Mouse (Mus musculus): ENCODE results near the gene Wnk2.

Wnk2 gene

GRCm38 (mm10) chr13:49143323-49143722, 4.5 kb downstream of the Wnk2 start:
- no peak for DNase-seq (ENCODE audit: low spot score)

DNA sequence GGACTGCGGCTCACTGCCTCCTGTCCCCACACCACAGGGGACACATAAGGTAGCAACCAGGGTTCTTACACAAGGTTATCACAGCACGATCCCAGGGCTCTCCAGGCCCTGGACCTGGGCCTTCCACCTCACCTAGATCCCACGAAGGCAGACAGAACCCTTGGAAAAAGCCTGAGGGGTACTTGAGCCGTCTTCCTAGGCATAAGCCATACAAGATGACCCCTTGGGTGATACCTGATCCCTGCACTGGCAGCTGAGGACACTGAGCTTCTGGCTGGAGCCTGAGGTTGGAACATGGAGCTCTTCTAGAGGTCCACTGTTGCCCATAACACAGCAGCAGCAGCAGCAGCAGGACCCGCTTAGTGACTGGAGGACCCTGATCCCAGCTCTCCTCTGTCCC, 5.4 kb downstream of the Wnk2 start:
- DNase-seq (ENCODE audit: low spot score) = no peak

- no peak for DNase-seq (ENCODE audit: low spot score)
Measured at GRCm38 (mm10) chr13:49140567-49140966, 7.2 kb downstream of the Wnk2 start.

GRCm38 (mm10) chr13:49134491-49134890, 13.3 kb downstream of the Wnk2 start:
- DNase-seq (ENCODE audit: low spot score) = no peak

GRCm38 (mm10) chr13:49133125-49133524, 14.7 kb downstream of the Wnk2 start:
- DNase-seq (ENCODE audit: low spot score) = peak; percentile 61

- DNase-seq (ENCODE audit: low spot score) = no peak
Measured at GRCm38 (mm10) chr13:49131946-49132687, 15.7 kb downstream of the Wnk2 start.

DNA sequence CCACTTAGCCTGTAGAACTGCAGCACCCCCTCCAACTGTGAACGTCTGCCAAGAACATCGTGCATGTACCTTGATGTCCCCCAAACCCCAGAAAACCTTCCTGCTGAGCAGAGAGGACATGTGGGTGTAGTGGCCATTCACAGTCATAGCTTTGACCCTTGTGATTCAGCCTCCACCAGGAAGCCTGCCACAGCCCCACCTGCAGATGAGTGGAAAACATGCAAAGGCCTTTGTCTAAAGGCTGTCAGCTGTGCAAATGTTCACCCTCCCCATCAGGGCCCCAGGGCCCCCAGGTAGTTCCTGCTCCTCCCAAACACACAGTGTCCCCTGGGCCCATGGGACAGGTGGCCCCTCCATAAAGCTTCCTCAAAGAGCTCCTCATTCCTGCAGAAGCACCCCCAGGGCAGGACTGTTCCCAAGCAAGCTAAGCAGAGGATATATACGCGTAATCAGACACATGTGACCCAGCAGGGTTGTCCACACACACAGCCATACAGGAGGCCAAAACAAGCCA, 16.4 kb downstream of the Wnk2 start:
- no peak for DNase-seq (ENCODE audit: low spot score)

- DNase-seq (ENCODE audit: low spot score) = peak; percentile 54
Measured at GRCm38 (mm10) chr13:49129845-49130244, 18.0 kb downstream of the Wnk2 start.

GRCm38 (mm10) chr13:49129154-49129553, 18.7 kb downstream of the Wnk2 start:
- DNase-seq (ENCODE audit: low spot score) = no peak

- no peak for DNase-seq (ENCODE audit: low spot score)
Measured at GRCm38 (mm10) chr13:49127844-49128631, 19.8 kb downstream of the Wnk2 start.

DNA sequence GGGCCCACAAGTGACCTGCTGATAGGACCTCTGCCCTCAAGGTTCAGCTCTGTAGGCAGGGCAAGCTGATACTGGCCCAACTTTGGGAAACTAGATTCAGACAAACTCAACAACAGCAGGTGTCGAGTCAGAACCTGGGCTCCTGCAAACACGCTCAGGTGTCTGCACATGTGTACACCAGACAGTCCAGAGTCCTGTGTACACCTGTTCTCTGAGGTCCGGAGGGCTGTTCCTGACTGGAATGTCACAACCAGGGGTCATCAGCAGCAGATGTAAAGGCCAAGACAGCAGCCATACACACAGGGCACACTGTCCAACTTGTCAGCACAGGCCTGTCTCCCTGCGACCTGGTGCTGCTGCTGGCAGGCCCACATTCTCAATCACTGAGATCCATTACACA, 25.7 kb downstream of the Wnk2 start:
- no peak for DNase-seq (ENCODE audit: low spot score)

- DNase-seq (ENCODE audit: low spot score) = no peak
Measured at GRCm38 (mm10) chr13:49117563-49117962, 30.3 kb downstream of the Wnk2 start.

DNA sequence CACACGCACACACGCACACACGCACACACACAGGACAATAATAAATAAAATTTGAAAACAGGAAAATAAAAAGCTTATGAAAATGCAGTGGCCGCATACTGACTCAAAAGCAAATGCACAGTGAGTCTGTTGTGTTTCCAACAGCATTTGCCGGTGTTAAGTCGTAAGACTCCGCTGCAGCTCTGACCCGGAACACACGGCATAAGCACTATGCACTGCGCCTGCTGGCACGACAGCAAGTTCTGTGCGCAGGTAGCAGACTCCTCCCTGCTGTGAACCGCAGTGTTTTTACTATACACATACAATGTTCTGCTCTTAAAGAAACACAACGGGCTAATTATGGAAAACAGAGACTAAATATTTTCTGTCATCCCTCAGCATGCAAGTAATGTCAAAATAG, 32.9 kb downstream of the Wnk2 start:
- DNase-seq (ENCODE audit: low spot score) = no peak

DNA sequence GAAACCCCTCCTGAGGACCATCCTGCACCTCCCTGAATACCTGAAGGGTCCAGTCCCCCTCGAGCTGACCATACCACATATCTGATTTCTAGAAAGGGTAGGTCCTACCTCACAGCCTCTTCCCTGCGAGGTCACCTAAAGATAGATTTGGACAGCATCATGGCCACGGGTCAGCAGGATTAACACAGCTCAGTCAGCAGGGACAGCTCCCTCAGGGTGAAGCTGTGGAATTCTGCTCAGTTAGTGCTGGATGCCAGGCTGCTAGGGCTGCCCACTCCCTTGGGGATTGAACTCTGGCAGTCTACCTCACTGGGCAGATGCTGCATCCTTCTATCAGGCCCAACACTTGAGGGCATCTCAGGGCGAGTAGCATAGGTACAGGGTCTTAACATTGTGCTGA, 33.7 kb downstream of the Wnk2 start:
- DNase-seq (ENCODE audit: low spot score) = no peak

DNA sequence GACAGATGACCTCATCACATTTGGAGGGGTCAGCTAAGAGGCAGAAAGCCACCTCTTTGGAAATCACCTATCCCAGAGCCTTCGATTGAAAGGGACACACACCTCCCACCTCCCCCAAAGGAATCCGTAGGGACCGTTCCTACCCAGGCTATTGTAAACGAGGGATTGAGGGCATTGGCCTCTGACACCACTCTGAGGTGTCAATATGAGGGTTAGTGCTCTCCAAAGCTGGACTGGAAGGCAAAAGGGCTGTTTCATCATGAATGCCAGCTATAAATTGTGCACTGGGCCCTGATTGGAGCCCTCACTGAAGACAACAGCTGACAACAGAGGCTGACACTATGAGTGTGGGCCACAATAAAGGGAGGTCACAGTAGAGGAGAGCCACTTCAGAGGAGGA, 34.5 kb downstream of the Wnk2 start:
- no peak for DNase-seq (ENCODE audit: low spot score)

DNA sequence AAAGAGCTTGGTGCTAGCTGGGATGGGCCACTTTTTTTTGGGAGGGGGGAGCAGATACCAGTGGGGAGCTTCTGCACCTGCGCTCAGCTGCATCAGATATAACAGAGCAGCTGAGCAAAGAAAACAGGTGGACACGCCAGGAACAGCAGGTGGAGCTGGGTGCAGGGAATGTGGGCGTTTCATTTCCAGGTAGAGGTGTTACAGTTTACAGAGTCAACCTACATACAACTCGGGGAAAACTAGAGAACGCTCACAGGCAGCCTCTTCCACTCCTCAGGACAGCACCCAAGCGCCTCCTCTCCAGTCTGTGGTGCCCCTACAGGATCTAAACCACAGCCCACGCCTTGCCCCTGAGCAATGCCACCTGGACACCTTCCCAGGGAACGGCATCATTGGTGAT, 35.2 kb downstream of the Wnk2 start:
- DNase-seq (ENCODE audit: low spot score) = no peak

- no peak for DNase-seq (ENCODE audit: low spot score)
Measured at GRCm38 (mm10) chr13:49109665-49110064, 38.1 kb downstream of the Wnk2 start.

GRCm38 (mm10) chr13:49108119-49108846, 39.5 kb downstream of the Wnk2 start:
- no peak for DNase-seq (ENCODE audit: low spot score)

- DNase-seq (ENCODE audit: low spot score) = no peak
Measured at GRCm38 (mm10) chr13:49103913-49104312, 43.9 kb downstream of the Wnk2 start.

GRCm38 (mm10) chr13:49103235-49103634, 44.6 kb downstream of the Wnk2 start:
- DNase-seq (ENCODE audit: low spot score) = no peak

DNA sequence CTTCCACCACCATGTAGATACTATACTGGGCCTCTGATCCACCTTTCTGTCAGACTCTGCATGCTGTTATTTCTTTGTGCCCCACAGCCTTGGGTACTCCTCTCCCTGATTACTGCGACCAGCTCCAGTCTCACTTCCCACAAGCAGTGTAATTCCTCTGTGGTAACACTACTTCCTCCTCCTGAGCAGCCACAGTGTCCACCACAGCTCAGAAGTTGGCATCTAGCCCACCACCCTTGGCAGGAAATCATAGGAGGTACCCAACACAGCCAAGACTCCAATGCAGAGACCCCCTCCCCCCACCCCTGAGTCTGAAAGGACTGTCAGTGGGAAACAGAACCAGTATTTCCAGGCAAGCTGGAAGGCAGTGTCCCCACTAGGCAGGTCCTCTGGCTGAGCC, 47.4 kb downstream of the Wnk2 start:
- DNase-seq (ENCODE audit: low spot score) = peak; percentile 53

DNA sequence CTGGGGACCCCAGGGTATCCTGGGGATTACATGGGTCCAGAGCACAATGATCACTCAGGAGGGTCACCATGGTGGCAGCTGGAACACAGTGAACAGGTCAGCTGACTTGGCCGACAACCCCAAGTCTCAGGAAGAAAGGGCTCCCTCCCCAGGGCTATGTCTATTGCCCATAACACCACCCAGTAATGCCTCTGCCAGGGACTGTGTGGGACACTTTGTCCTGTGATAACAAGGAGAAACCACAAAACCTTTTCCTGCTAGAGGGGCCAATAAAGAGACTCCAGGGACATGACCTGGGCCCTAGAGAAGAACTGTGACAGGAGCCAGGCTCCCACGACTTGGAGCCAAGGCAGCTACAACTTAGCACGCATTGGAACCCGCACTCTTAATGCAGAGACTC, 51.0 kb downstream of the Wnk2 start:
- DNase-seq (ENCODE audit: low spot score) = no peak

- no peak for DNase-seq (ENCODE audit: low spot score)
Measured at GRCm38 (mm10) chr13:49094667-49095066, 53.1 kb downstream of the Wnk2 start.

All from testis, postnatal 10 days (tissue).